Mouse (Mus musculus) embryo, embryonic 10 days (tissue): ENCODE measurements around the gene Lrba.

Experiments
- DNase-seq: peaks from one replicate; pipeline ENCODE4 v3.0.0-alpha.2; 2015; ENCODE audit warnings: low spot score

Lrba gene

GRCm38 (mm10) chr3:86687571-86688209 lies 463.2 kb downstream of the Lrba start:
- peak; percentile 54 for DNase-seq

GRCm38 (mm10) chr3:86688438-86688837 lies 464.0 kb downstream of the Lrba start:
- DNase-seq = no peak

GRCm38 (mm10) chr3:86689305-86689704 lies 464.8 kb downstream of the Lrba start:
- DNase-seq = peak; percentile 55

GRCm38 (mm10) chr3:86692779-86693178 lies 468.3 kb downstream of the Lrba start:
- DNase-seq = no peak

- DNase-seq = no peak
These were observed 469.1 kb downstream of the Lrba start for GRCm38 (mm10) chr3:86693553-86693952.

- no peak for DNase-seq
These were observed 474.5 kb downstream of the Lrba start for GRCm38 (mm10) chr3:86698947-86699346.

- DNase-seq = peak; percentile 73
These were observed 476.7 kb downstream of the Lrba start for GRCm38 (mm10) chr3:86701163-86701563.

- peak; percentile 34 for DNase-seq
These were observed 485.0 kb downstream of the Lrba start for GRCm38 (mm10) chr3:86709472-86709871.

- DNase-seq = no peak
These were observed 487.1 kb downstream of the Lrba start for GRCm38 (mm10) chr3:86711530-86711929.

GRCm38 (mm10) chr3:86712758-86713157 lies 488.3 kb downstream of the Lrba start:
- DNase-seq = no peak

GRCm38 (mm10) chr3:86714446-86714845 lies 490.0 kb downstream of the Lrba start:
- DNase-seq = no peak

GRCm38 (mm10) chr3:86723415-86724298 lies 499.2 kb downstream of the Lrba start:
- peak; percentile 35 for DNase-seq

GRCm38 (mm10) chr3:86725113-86725512 lies 500.6 kb downstream of the Lrba start:
- DNase-seq = peak; percentile 24

- no peak for DNase-seq
These were observed 514.4 kb downstream of the Lrba start for GRCm38 (mm10) chr3:86738831-86739230.

- no peak for DNase-seq
These were observed 515.3 kb downstream of the Lrba start for GRCm38 (mm10) chr3:86739745-86740144.

- DNase-seq = no peak
These were observed 520.9 kb downstream of the Lrba start for GRCm38 (mm10) chr3:86745348-86745747.

GRCm38 (mm10) chr3:86745769-86746512 lies 521.5 kb downstream of the Lrba start:
- no peak for DNase-seq

GRCm38 (mm10) chr3:86750652-86751051 lies 526.2 kb downstream of the Lrba start:
- DNase-seq = no peak

GRCm38 (mm10) chr3:86754178-86754577 lies 529.7 kb downstream of the Lrba start:
- no peak for DNase-seq

- DNase-seq = no peak
These were observed 530.4 kb downstream of the Lrba start for GRCm38 (mm10) chr3:86754595-86755557.

GRCm38 (mm10) chr3:86756548-86756947 lies 532.1 kb downstream of the Lrba start:
- no peak for DNase-seq
